Mouse (Mus musculus) adrenal gland, postnatal 14 days (tissue): ENCODE results near the gene Efnb1. TPM values are rescaled to one million over a fixed set of nuclear protein-coding genes. Genes with fewer than 3 reads are reported as not detected.

ENCODE experiments used
- DNase-seq: peaks from one replicate; pipeline ENCODE4 v3.0.0; 2021; ENCODE audit warnings: mixed read lengths
- total RNA-seq: library from RNA; stranded (reverse); gene quantifications from 2 replicates; pipeline ENCODE4 v1.2.3, GENCODE M21; 2021

Efnb1 gene
- total RNA-seq, 1 experiment from 2014 or later = 45.8 TPM

GRCm38 (mm10) chrX:99153266-99153646 lies 17.3 kb downstream of the Efnb1 start:
- no peak for DNase-seq

- no peak for DNase-seq
These were observed 18.4 kb downstream of the Efnb1 start for GRCm38 (mm10) chrX:99154358-99154757.

- no peak for DNase-seq
These were observed 23.1 kb downstream of the Efnb1 start for GRCm38 (mm10) chrX:99159020-99159419.

GRCm38 (mm10) chrX:99164111-99164510 lies 28.2 kb downstream of the Efnb1 start:
- DNase-seq = no peak

- DNase-seq = no peak
These were observed 29.0 kb downstream of the Efnb1 start for GRCm38 (mm10) chrX:99164855-99165368.

- no peak for DNase-seq
These were observed 31.1 kb downstream of the Efnb1 start for GRCm38 (mm10) chrX:99167014-99167413.

GRCm38 (mm10) chrX:99167550-99167949 lies 31.6 kb downstream of the Efnb1 start:
- DNase-seq = no peak

GRCm38 (mm10) chrX:99172301-99172700 lies 36.4 kb downstream of the Efnb1 start:
- DNase-seq = no peak

- DNase-seq = no peak
These were observed 49.2 kb downstream of the Efnb1 start for GRCm38 (mm10) chrX:99185081-99185596.

- peak; percentile 77 for DNase-seq
These were observed 50.8 kb downstream of the Efnb1 start for GRCm38 (mm10) chrX:99186497-99187435.

- DNase-seq = no peak
These were observed 55.6 kb downstream of the Efnb1 start for GRCm38 (mm10) chrX:99191441-99192087.

- DNase-seq = no peak
These were observed 61.0 kb downstream of the Efnb1 start for GRCm38 (mm10) chrX:99196910-99197309.

GRCm38 (mm10) chrX:99198532-99198931 lies 62.6 kb downstream of the Efnb1 start:
- DNase-seq = no peak

Other genes with a start within 250 kb of the Efnb1 start
- 26.9 and 30.3 TPM in 2 replicates for gene Ophn1, start 245.1 kb upstream of the Efnb1 start, total RNA-seq
- gene Yipf6, start 199.8 kb upstream of the Efnb1 start, total RNA-seq = 44.7 and 49.3 TPM in 2 replicates
- gene Stard8, start 132.9 kb upstream of the Efnb1 start, total RNA-seq = 31.1 and 32.3 TPM in 2 replicates